ENCODE assay signal across 9 mouse cellular contexts in the genomic region with DNA sequence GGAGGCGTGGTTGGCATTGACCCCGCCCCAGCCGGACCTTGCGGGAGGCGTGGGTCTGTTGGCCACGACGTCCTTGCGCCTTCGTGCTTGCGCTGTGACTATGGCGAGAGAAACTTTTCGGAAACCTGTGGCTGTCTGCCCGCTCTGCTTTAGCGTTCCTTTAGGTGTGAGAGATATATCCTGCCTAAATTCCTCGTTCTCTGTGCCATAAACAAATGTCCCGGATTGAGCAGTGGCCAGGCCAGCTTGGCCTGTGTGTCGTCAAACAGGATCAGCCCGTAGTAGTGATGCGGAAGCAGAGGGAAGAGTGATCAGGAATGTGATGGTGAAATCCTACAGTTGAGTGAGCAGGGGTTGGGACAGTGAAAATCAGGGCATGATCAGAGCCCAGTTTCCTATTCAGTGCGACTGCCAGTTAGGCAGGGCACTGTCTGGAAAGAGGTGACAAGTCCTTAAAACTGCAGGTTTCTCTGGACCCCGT. TPM values are rescaled to one million over a fixed set of nuclear protein-coding genes. Genes with fewer than 3 reads are reported as not detected.
DNase-seq lines count a peak whose midpoint lies in the region; ATAC-seq lines count a peak whose summit lies in the region.
"Had no signal": no experiment of that assay in that cellular context is flagged by ENCODE, and none has a peak within 500 bp of the region (broad histone marks: within the 10 kb centered on the region; RNA-seq: fewer than 3 reads in every experiment).

No protein-coding gene starts in this region.

- peak; percentile 33; the same call in 1 of the 2 replicates for ATAC-seq in heart, embryonic 12.5 days (ENCODE audit: insufficient number of reproducible peaks, low FRiP score)
- peak; percentile 11; the same call in 1 of the 2 replicates for ATAC-seq in midbrain, embryonic 11.5 days (ENCODE audit: low FRiP score)

- H3K4me2 ChIP-seq in heart, embryonic 12.5 days, result peak overlapping the region; percentile 91
- H3K4me2 ChIP-seq in midbrain, embryonic 11.5 days, result peak overlapping the region; percentile 96

- H3K27me3 ChIP-seq in heart, embryonic 12.5 days (replicated peaks), result peaks cover 38% of the 10 kb centered on the region
- peaks cover 61% of the 10 kb centered on the region for H3K27me3 ChIP-seq in hindbrain, embryonic 10.5 days (ENCODE audit: insufficient read depth, poor library complexity, severe bottlenecking)
- H3K27me3 ChIP-seq in midbrain, embryonic 11.5 days (ENCODE audit: control insufficient read depth, insufficient read depth, low read length), result peaks cover 27% of the 10 kb centered on the region

- H3K36me3 ChIP-seq in heart, embryonic 12.5 days, result no peaks in the 10 kb centered on the region
- H3K36me3 ChIP-seq in hindbrain, embryonic 10.5 days, result no peaks in the 10 kb centered on the region
- H3K36me3 ChIP-seq in midbrain, embryonic 11.5 days (ENCODE audit: control insufficient read depth, insufficient read depth, low read length), result no peaks in the 10 kb centered on the region

- peak overlapping the region; percentile 62 for H3K4me3 ChIP-seq in heart, embryonic 12.5 days
- H3K4me3 ChIP-seq in hindbrain, embryonic 10.5 days, result peak overlapping the region; percentile 73
- peak overlapping the region; percentile 38 for H3K4me3 ChIP-seq in midbrain, embryonic 11.5 days (ENCODE audit: low read depth, low read length)

- 12% methylated on average over 21 of the region's 21 CpGs for WGBS in heart, embryonic 12.5 days
- WGBS in hindbrain, embryonic 10.5 days, result 11% methylated on average over 21 of the region's 21 CpGs
- WGBS in midbrain, embryonic 11.5 days, result 13% methylated on average over 21 of the region's 21 CpGs

- no peak for DNase-seq in heart, postnatal 4 days
- peak; percentile 71 for DNase-seq in Muller cell, postnatal 12 days (ENCODE audit: inconsistent ontology term)
- no peak for DNase-seq in hindbrain, embryonic 10.5 days (ENCODE audit: low spot score)
- peak; percentile 91 for DNase-seq in midbrain, embryonic 11.5 days (ENCODE audit: low spot score, missing footprints)
- DNase-seq in thymus, postnatal 0 days (ENCODE audit: low spot score), result no peak
- DNase-seq in testis, postnatal 10 days (ENCODE audit: low spot score), result no peak
- no peak for DNase-seq in natural killer cell, adult 2 months (ENCODE audit: low spot score in 2 of 2)

- H3K4me1 ChIP-seq in heart, embryonic 12.5 days (replicated peaks), result peaks cover 27% of the 10 kb centered on the region
- H3K4me1 ChIP-seq in hindbrain, embryonic 10.5 days (replicated peaks), result peaks cover 20% of the 10 kb centered on the region
- H3K4me1 ChIP-seq in midbrain, embryonic 11.5 days (ENCODE audit: control insufficient read depth, insufficient read depth, low read length), result peaks cover 13% of the 10 kb centered on the region

- peak overlapping the region; percentile 74 for H3K9ac ChIP-seq in heart, embryonic 12.5 days
- peak overlapping the region; percentile 50 for H3K9ac ChIP-seq in midbrain, embryonic 11.5 days (ENCODE audit: low read length)

- no peak overlapping the region for H3K27ac ChIP-seq in heart, embryonic 12.5 days (ENCODE audit: poor library complexity, severe bottlenecking)
- H3K27ac ChIP-seq in hindbrain, embryonic 10.5 days, result peak overlapping the region; percentile 85
- no peak overlapping the region for H3K27ac ChIP-seq in midbrain, embryonic 11.5 days (ENCODE audit: low read depth, low read length)

- no peaks in the 10 kb centered on the region for H3K9me3 ChIP-seq in heart, embryonic 12.5 days (replicated peaks)
- H3K9me3 ChIP-seq in hindbrain, embryonic 10.5 days, result no peaks in the 10 kb centered on the region
- H3K9me3 ChIP-seq in midbrain, embryonic 11.5 days (ENCODE audit: control insufficient read depth, low read length), result no peaks in the 10 kb centered on the region

RNA-seq across cellular contexts. Expression of gene Spint2, which starts 0.4 kb away (rescaled TPM):
- 87.7 and 90.4 TPM in 2 replicates for polyA plus RNA-seq in heart, embryonic 12.5 days (2016; fragmentation: Nextera tagmentation; extraction: Ambion mirVana)
- 10 to 100 TPM; 71.2 to 73.7 TPM for total RNA-seq in heart, postnatal 4 days (2021)
- 43.7 and 65.7 TPM in 2 replicates for polyA plus RNA-seq in hindbrain, embryonic 10.5 days (2016; fragmentation: Nextera tagmentation; extraction: Ambion mirVana)
- polyA plus RNA-seq in midbrain, embryonic 11.5 days (2014; fragmentation: Nextera tagmentation; extraction: Ambion mirVana), result 16.5 and 18.3 TPM in 2 replicates
- 571 and 608 TPM in 2 replicates for polyA plus RNA-seq in thymus, postnatal 0 days (2015; fragmentation: Nextera tagmentation; extraction: Ambion mirVana)

RNA-seq across cellular contexts. Expression of gene Ppp1r14a, which starts 7.0 kb away (rescaled TPM):
- polyA plus RNA-seq in heart, embryonic 12.5 days (2016; fragmentation: Nextera tagmentation; extraction: Ambion mirVana), result 13.2 and 13.9 TPM in 2 replicates
- total RNA-seq in heart, postnatal 4 days (2021), result 10 to 100 TPM; 22.8 to 24.7 TPM
- polyA plus RNA-seq in hindbrain, embryonic 10.5 days (2016; fragmentation: Nextera tagmentation; extraction: Ambion mirVana), result 35.5 and 55.7 TPM in 2 replicates
- 21.6 and 21.8 TPM in 2 replicates for polyA plus RNA-seq in midbrain, embryonic 11.5 days (2014; fragmentation: Nextera tagmentation; extraction: Ambion mirVana)
- polyA plus RNA-seq in thymus, postnatal 0 days (2015; fragmentation: Nextera tagmentation; extraction: Ambion mirVana), result 3.1 and 3.4 TPM in 2 replicates

RNA-seq across cellular contexts. Expression of gene Dpf1, which starts 21.6 kb away (rescaled TPM):
- polyA plus RNA-seq in heart, embryonic 12.5 days (2016; fragmentation: Nextera tagmentation; extraction: Ambion mirVana), result 2.2 TPM in 2 replicates
- total RNA-seq in heart, postnatal 4 days (2021), result 1 to 10 TPM; 1.2 to 1.8 TPM
- polyA plus RNA-seq in hindbrain, embryonic 10.5 days (2016; fragmentation: Nextera tagmentation; extraction: Ambion mirVana), result 28.3 and 60.6 TPM in 2 replicates
- 59.9 and 62.9 TPM in 2 replicates for polyA plus RNA-seq in midbrain, embryonic 11.5 days (2014; fragmentation: Nextera tagmentation; extraction: Ambion mirVana)
- polyA plus RNA-seq in thymus, postnatal 0 days (2015; fragmentation: Nextera tagmentation; extraction: Ambion mirVana), result 3.0 and 3.5 TPM in 2 replicates

RNA-seq across cellular contexts. Expression of gene 2200002D01Rik, which starts 33.8 kb away (rescaled TPM):
- 9.2 and 11.7 TPM in 2 replicates for polyA plus RNA-seq in heart, embryonic 12.5 days (2016; fragmentation: Nextera tagmentation; extraction: Ambion mirVana)
- 1 to 10 TPM; 4.4 to 8.1 TPM for total RNA-seq in heart, postnatal 4 days (2021)
- 6.9 and 7.4 TPM in 2 replicates for polyA plus RNA-seq in hindbrain, embryonic 10.5 days (2016; fragmentation: Nextera tagmentation; extraction: Ambion mirVana)
- 2.4 and 2.7 TPM in 2 replicates for polyA plus RNA-seq in midbrain, embryonic 11.5 days (2014; fragmentation: Nextera tagmentation; extraction: Ambion mirVana)
- polyA plus RNA-seq in thymus, postnatal 0 days (2015; fragmentation: Nextera tagmentation; extraction: Ambion mirVana), result 7.8 and 9.6 TPM in 2 replicates
- total RNA-seq: layer of hippocampus, adult 18-20 months had no signal

RNA-seq across cellular contexts. Expression of gene Yif1b, which starts 44.0 kb away (rescaled TPM):
- 99.4 and 104 TPM in 2 replicates for polyA plus RNA-seq in heart, embryonic 12.5 days (2016; fragmentation: Nextera tagmentation; extraction: Ambion mirVana)
- total RNA-seq in heart, postnatal 4 days (2021), result 10 to 100 TPM; 81.5 to 82.5 TPM
- polyA plus RNA-seq in hindbrain, embryonic 10.5 days (2016; fragmentation: Nextera tagmentation; extraction: Ambion mirVana), result 110 and 115 TPM in 2 replicates
- polyA plus RNA-seq in midbrain, embryonic 11.5 days (2014; fragmentation: Nextera tagmentation; extraction: Ambion mirVana), result 77.1 and 81.5 TPM in 2 replicates
- polyA plus RNA-seq in thymus, postnatal 0 days (2015; fragmentation: Nextera tagmentation; extraction: Ambion mirVana), result 76.4 and 79.3 TPM in 2 replicates

Comparison
In these comparisons a context has a peak if more than half of its experiments do, and no peak if none do; other contexts are left out.
1. DNase-seq: peak in Muller cell, postnatal 12 days (single experiment) and midbrain, embryonic 11.5 days (single experiment); none in heart, postnatal 4 days (single experiment), hindbrain, embryonic 10.5 days (single experiment), thymus, postnatal 0 days (single experiment), testis, postnatal 10 days (single experiment) and natural killer cell, adult 2 months (0 of 2).
2. Peak in every context shown above with its lines, with median percentiles within 50 percentile points of each other: H3K4me3 ChIP-seq.